ENCODE assay signal across 7 mouse cellular contexts in genomic region chr9:83556780-83557771, GRCm38 (mm10). TPM values are rescaled to one million over a fixed set of nuclear protein-coding genes. Genes with fewer than 3 reads are reported as not detected.
DNase-seq lines count a peak whose midpoint lies in the region; ATAC-seq lines count a peak whose summit lies in the region.

No protein-coding gene starts in this region.

- no peaks in the 10 kb centered on the region for H3K27me3 ChIP-seq in forebrain, embryonic 12.5 days
- H3K27me3 ChIP-seq in hindbrain, embryonic 12.5 days = no peaks in the 10 kb centered on the region

- H3K9ac ChIP-seq in forebrain, embryonic 12.5 days = no peak overlapping the region
- no peak overlapping the region for H3K9ac ChIP-seq in hindbrain, embryonic 12.5 days

- no peak overlapping the region for H3K4me3 ChIP-seq in forebrain, embryonic 12.5 days (replicated peaks)
- H3K4me3 ChIP-seq in hindbrain, embryonic 12.5 days = no peak overlapping the region

- H3K27ac ChIP-seq in forebrain, embryonic 12.5 days = 0 out of 2 replicates have a peak overlapping the region, but pooled peaks have one; percentile 5
- peak overlapping the region; percentile 23; the same call in 1 of the 2 replicates for H3K27ac ChIP-seq in hindbrain, embryonic 12.5 days

- 63% methylated on average over 10 of the region's 10 CpGs for WGBS in forebrain, embryonic 12.5 days
- WGBS in hindbrain, embryonic 12.5 days = 49% methylated on average over 10 of the region's 10 CpGs

- no peaks in the 10 kb centered on the region for H3K9me3 ChIP-seq in forebrain, embryonic 12.5 days
- no peaks in the 10 kb centered on the region for H3K9me3 ChIP-seq in hindbrain, embryonic 12.5 days (replicated peaks)

- ATAC-seq in forebrain, embryonic 12.5 days (ENCODE audit: low FRiP score) = peak; percentile 28
- ATAC-seq in hindbrain, embryonic 12.5 days (ENCODE audit: low FRiP score) = peak; percentile 61

- DNase-seq in cerebellum, adult 9-10 months = peak; percentile 46
- DNase-seq in lung, postnatal 14 days = peak; percentile 7
- no peak for DNase-seq in adrenal gland, postnatal 4 days (ENCODE audit: low spot score in 2 of 2)
- no peak for DNase-seq in right cerebral cortex, adult 18-20 months
- no peak for DNase-seq in spleen, adult 12 weeks (ENCODE audit: low spot score)

- H3K4me2 ChIP-seq in forebrain, embryonic 12.5 days = no peak overlapping the region
- H3K4me2 ChIP-seq in hindbrain, embryonic 12.5 days (replicated peaks) = no peak overlapping the region

- no peaks in the 10 kb centered on the region for H3K36me3 ChIP-seq in forebrain, embryonic 12.5 days (replicated peaks)
- no peaks in the 10 kb centered on the region for H3K36me3 ChIP-seq in hindbrain, embryonic 12.5 days

- peaks cover 14% of the 10 kb centered on the region for H3K4me1 ChIP-seq in forebrain, embryonic 12.5 days
- H3K4me1 ChIP-seq in hindbrain, embryonic 12.5 days = peaks cover 15% of the 10 kb centered on the region

RNA-seq across cellular contexts. Expression of gene Sh3bgrl2, which starts 8.9 kb away (rescaled TPM):
- 9.9 and 11.3 TPM in 2 replicates for polyA plus RNA-seq in forebrain, embryonic 12.5 days (2016; fragmentation: Nextera tagmentation; extraction: Ambion mirVana)
- polyA plus RNA-seq in hindbrain, embryonic 12.5 days (2016; fragmentation: Nextera tagmentation; extraction: Ambion mirVana) = 8.0 and 8.1 TPM in 2 replicates
- total RNA-seq in adrenal gland, postnatal 4 days (2021) = 10 to 100 TPM; 17.0 to 23.5 TPM

Comparison
In these comparisons a context has a peak if more than half of its experiments do, and no peak if none do; other contexts are left out.
1. DNase-seq: peak in cerebellum, adult 9-10 months (single experiment) and lung, postnatal 14 days (single experiment); none in adrenal gland, postnatal 4 days (0 of 2), right cerebral cortex, adult 18-20 months (single experiment) and spleen, adult 12 weeks (single experiment).